Mouse (Mus musculus) gastrocnemius, adult 18-20 months (tissue): ENCODE measurements around the gene Olfr1368. TPM values are rescaled to one million over a fixed set of nuclear protein-coding genes. Genes with fewer than 3 reads are reported as not detected.
A peak's percentile ranks its signal among the peaks of the same experiment; 100 is the strongest.
"Not testable (repeated sequence)": the region's sequence is repeated elsewhere in the genome, so short reads cannot be mapped to it uniquely, and the experiment has no call there.

Experiments
- DNase-seq: peaks from one replicate; pipeline ENCODE4 v3.0.0; 2021; ENCODE audit warnings: low spot score
- total RNA-seq, 2 experiments: library from RNA; stranded (reverse); gene quantifications; 2 replicates each; pipeline ENCODE4 v1.2.3; 2021

The Olfr1368 gene
- total RNA-seq, 2 experiments from 2014 or later: not detected

- DNase-seq: no peak
Observed at GRCm38 (mm10) chr13:21167910-21168300, 22.2 kb upstream of the Olfr1368 start.

GRCm38 (mm10) chr13:21166936-21167909, 21.6 kb upstream of the Olfr1368 start:
- DNase-seq: peak; percentile 80

- no peak for DNase-seq
Observed at GRCm38 (mm10) chr13:21162591-21162990, 16.9 kb upstream of the Olfr1368 start.

- DNase-seq: no peak
Observed at GRCm38 (mm10) chr13:21161591-21161990, 15.9 kb upstream of the Olfr1368 start.

GRCm38 (mm10) chr13:21160657-21161590, 15.3 kb upstream of the Olfr1368 start:
- peak; percentile 90 for DNase-seq

- no peak for DNase-seq
Observed at GRCm38 (mm10) chr13:21160041-21160511, 14.4 kb upstream of the Olfr1368 start.

GRCm38 (mm10) chr13:21159475-21159819, 13.8 kb upstream of the Olfr1368 start:
- DNase-seq: no peak

- peak; percentile 84 for DNase-seq
Observed at GRCm38 (mm10) chr13:21158785-21159474, 13.3 kb upstream of the Olfr1368 start.

- no peak for DNase-seq
Observed at GRCm38 (mm10) chr13:21158071-21158470, 12.4 kb upstream of the Olfr1368 start.

- no peak for DNase-seq
Observed at GRCm38 (mm10) chr13:21155888-21156287, 10.2 kb upstream of the Olfr1368 start.

- no peak for DNase-seq
Observed at GRCm38 (mm10) chr13:21142421-21142820, 3.2 kb downstream of the Olfr1368 start.

GRCm38 (mm10) chr13:21129339-21129738, 16.3 kb downstream of the Olfr1368 start, which contains the start of gene Olfr263:
TSS of gene Olfr263 (plus strand) at chr13:21129639.
- not testable (repeated sequence) for DNase-seq

GRCm38 (mm10) chr13:21114121-21114520, 31.5 kb downstream of the Olfr1368 start:
- no peak for DNase-seq

- not testable (repeated sequence) for DNase-seq
Observed at GRCm38 (mm10) chr13:21111183-21111582, 34.5 kb downstream of the Olfr1368 start, which contains the start of gene Olfr1369-ps1. TSS of gene Olfr1369-ps1 (plus strand) at chr13:21111483.

GRCm38 (mm10) chr13:21110441-21110840, 35.2 kb downstream of the Olfr1368 start:
- no peak for DNase-seq

- no peak for DNase-seq
Observed at GRCm38 (mm10) chr13:21109759-21110158, 35.9 kb downstream of the Olfr1368 start.

Other genes starting within 250 kb of the Olfr1368 start
- not detected for gene Olfr1370, start 70.9 kb downstream of the Olfr1368 start, total RNA-seq
- not detected for gene Olfr1369-ps1, start 34.4 kb downstream of the Olfr1368 start, total RNA-seq
- not detected for gene Olfr263, start 16.2 kb downstream of the Olfr1368 start, total RNA-seq
- gene Trim27, start 33.6 kb upstream of the Olfr1368 start, total RNA-seq: 10 to 100 TPM; 21.0 to 22.0 TPM
- not detected for gene Gpx5, start 146.9 kb upstream of the Olfr1368 start, total RNA-seq
- gene Gpx6, start 166.3 kb upstream of the Olfr1368 start, total RNA-seq: not detected
- not detected for gene Olfr1367, start 201.0 kb upstream of the Olfr1368 start, total RNA-seq
- gene Zscan12, start 217.0 kb upstream of the Olfr1368 start, total RNA-seq: 1 to 10 TPM; 6.8 to 7.6 TPM